Mouse (Mus musculus) heart, adult 18-20 months (tissue): ENCODE data around the gene Poglut1. TPM values are rescaled to one million over a fixed set of nuclear protein-coding genes. Genes with fewer than 3 reads are reported as not detected.

Source experiments
- DNase-seq, 2 experiments: peaks; one replicate each; pipeline ENCODE4 v3.0.0; 2021 to 2022; ENCODE audit warnings: mixed read lengths in 1 of 2
- total RNA-seq, 2 experiments: library from RNA; stranded (reverse); gene quantifications; 2 replicates each; pipeline ENCODE4 v1.2.3; 2021

Poglut1 gene
- total RNA-seq, 2 experiments from 2014 or later: 10.5 to 13.2 TPM

GRCm38 (mm10) chr16:38476312-38477240, 73.5 kb downstream of the Poglut1 start:
- DNase-seq: peak; percentile 50 to 73

- no peak for DNase-seq
Observed at GRCm38 (mm10) chr16:38475681-38476311, 74.3 kb downstream of the Poglut1 start.

Other genes starting within 250 kb of the Poglut1 start
- gene Maats1, start 208.1 kb downstream of the Poglut1 start, total RNA-seq: under 1 TPM in 1 of 2 experiments, not detected in 1; 0.13 TPM
- 100 to 1,000 TPM; 345 to 380 TPM for gene Cox17, start 203.3 kb downstream of the Poglut1 start, total RNA-seq
- 1 to 10 TPM in 1 of 2 experiments, not detected in 1; 1.4 TPM for gene Gm21987, start 203.2 kb downstream of the Poglut1 start, total RNA-seq
- gene Popdc2, start 188.0 kb downstream of the Poglut1 start, total RNA-seq: 100 to 1,000 TPM; 515 to 590 TPM
- 1 to 10 TPM; 6.2 to 8.7 TPM for gene Pla1a, start 117.1 kb downstream of the Poglut1 start, total RNA-seq
- 10 to 100 TPM; 25.6 to 26.8 TPM for gene Adprh, start 97.6 kb downstream of the Poglut1 start, total RNA-seq
- under 1 TPM; 0.39 to 0.94 TPM for gene Cd80, start 94.7 kb downstream of the Poglut1 start, total RNA-seq
- 10 to 100 TPM; 67.1 to 68.3 TPM for gene Timmdc1, start 27.6 kb downstream of the Poglut1 start, total RNA-seq
- gene Tmem39a, start 8.4 kb upstream of the Poglut1 start, total RNA-seq: 10 to 100 TPM; 19.1 to 23.9 TPM
- gene Arhgap31, start 163.0 kb upstream of the Poglut1 start, total RNA-seq: 10 to 100 TPM; 39.6 to 40.8 TPM
- gene B4galt4, start 192.0 kb upstream of the Poglut1 start, total RNA-seq: 10 to 100 TPM; 10.3 to 16.1 TPM